Mouse (Mus musculus): Measurements from ENCODE around the gene 4930548H24Rik. TPM values are rescaled to one million over a fixed set of nuclear protein-coding genes. Genes with fewer than 3 reads are reported as not detected.

4930548H24Rik gene
- polyA plus RNA-seq, 1 experiment from 2014 or later, result not detected

DNA sequence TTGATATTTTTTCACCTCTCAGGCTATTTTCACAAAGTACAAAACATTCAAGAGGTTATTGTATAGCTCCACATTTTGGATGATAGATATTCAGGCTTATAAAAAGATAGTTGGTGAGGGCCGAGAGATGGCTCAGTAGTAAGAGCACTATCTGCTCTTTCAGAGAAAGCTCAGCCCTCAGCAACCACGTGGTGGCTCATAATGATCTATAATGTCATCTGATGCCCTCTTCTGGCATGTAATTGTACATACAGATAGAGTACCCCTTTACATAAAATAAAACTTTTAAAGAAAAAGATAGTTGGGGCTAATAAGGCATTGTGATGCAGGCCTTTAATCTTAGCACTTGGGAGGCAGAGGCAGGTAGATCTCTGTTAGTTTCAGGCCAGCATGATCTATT lies 43.0 kb downstream of the 4930548H24Rik start:
- TF ChIP-seq EP300 (IDR thresholded peaks at IDR 0.05; ENCODE audit: low read depth) (no peak), CTCF (IDR thresholded peaks at IDR 0.05; ENCODE audit: low read depth) (peak; percentile 22; the same call in 1 of the 2 replicates)
- Histone ChIP-seq H3K4me3 (ENCODE audit: low read depth, low read length) (no peak overlapping the region), H3K36me3 (replicated peaks; ENCODE audit: insufficient read depth, low read length) (peaks cover 40% of the 10 kb centered on the region), H3K9ac (replicated peaks) (no peak overlapping the region), H3K27ac (ENCODE audit: low read depth) (no peak overlapping the region), H3K27me3 (ENCODE audit: insufficient read depth, low read length) (no peaks in the 10 kb centered on the region), H3K4me2 (ENCODE audit: low read depth, low read length) (0 out of 2 replicates have a peak overlapping the region, but pooled peaks have one; percentile 98), H3K9me3 (ENCODE audit: low read length) (no peaks in the 10 kb centered on the region), H3K4me1 (ENCODE audit: insufficient read depth) (peaks cover 18% of the 10 kb centered on the region)
- ATAC-seq, result no peak
- DNase-seq, result no peak
- 34% methylated on average over 2 of the region's 2 CpGs for WGBS (ENCODE audit: insufficient replicate concordance)

DNA sequence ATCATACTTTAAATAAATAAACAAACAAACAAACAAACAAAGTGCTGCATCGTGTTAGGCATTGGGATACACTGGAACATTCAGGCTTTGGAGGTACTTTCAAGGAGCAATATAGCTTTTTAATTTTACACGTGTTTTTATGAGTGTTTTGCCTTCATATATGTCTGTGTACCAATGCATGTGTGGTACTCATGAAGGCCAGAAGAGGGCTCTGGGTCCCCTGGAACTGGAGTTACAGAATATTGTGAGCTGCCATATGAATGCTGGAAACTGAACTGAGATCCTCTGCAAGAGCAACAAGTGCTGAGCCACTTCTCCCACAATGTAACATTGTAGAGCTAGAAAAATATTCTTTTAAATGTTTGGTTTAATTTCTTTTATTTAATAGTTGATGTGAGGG lies 49.7 kb downstream of the 4930548H24Rik start:
- Histone ChIP-seq H3K4me2 (ENCODE audit: low read depth, low read length) (no peak overlapping the region), H3K27me3 (ENCODE audit: insufficient read depth, low read length) (no peaks in the 10 kb centered on the region), H3K27ac (ENCODE audit: low read depth) (no peak overlapping the region), H3K9ac (replicated peaks) (no peak overlapping the region), H3K4me1 (ENCODE audit: insufficient read depth) (no peaks in the 10 kb centered on the region), H3K9me3 (ENCODE audit: low read length) (no peaks in the 10 kb centered on the region), H3K36me3 (replicated peaks; ENCODE audit: insufficient read depth, low read length) (peaks cover 70% of the 10 kb centered on the region), H3K4me3 (ENCODE audit: low read depth, low read length) (no peak overlapping the region)
- TF ChIP-seq EP300 (IDR thresholded peaks at IDR 0.05; ENCODE audit: low read depth) (no peak), CTCF (IDR thresholded peaks at IDR 0.05; ENCODE audit: low read depth) (peak; percentile 18; the same call in 1 of the 2 replicates)
- no peak for ATAC-seq
- 84% methylated on average over 2 of the region's 2 CpGs for whole genome bisulfite sequencing (ENCODE audit: insufficient replicate concordance)
- DNase-seq, result no peak

Other genes with a start within 250 kb of the 4930548H24Rik start
- 42.9 and 43.0 TPM in 2 replicates for gene Nrbp1, start 244.9 kb upstream of the 4930548H24Rik start, polyA plus RNA-seq (2015; fragmentation: Nextera tagmentation; extraction: Ambion mirVana)
- 0.28 TPM in 1 of 2 replicates, not detected in the other for gene Gm9970, start 244.5 kb upstream of the 4930548H24Rik start, polyA plus RNA-seq (2015; fragmentation: Nextera tagmentation; extraction: Ambion mirVana)
- gene Krtcap3, start 234.0 kb upstream of the 4930548H24Rik start, polyA plus RNA-seq (2015; fragmentation: Nextera tagmentation; extraction: Ambion mirVana), result 6.5 and 7.5 TPM in 2 replicates
- 2.3 and 2.7 TPM in 2 replicates for gene Ift172, start 194.6 kb upstream of the 4930548H24Rik start, polyA plus RNA-seq (2015; fragmentation: Nextera tagmentation; extraction: Ambion mirVana)
- gene Fndc4, start 189.7 kb upstream of the 4930548H24Rik start, polyA plus RNA-seq (2015; fragmentation: Nextera tagmentation; extraction: Ambion mirVana), result 4.4 and 5.4 TPM in 2 replicates
- gene Gckr, start 188.3 kb upstream of the 4930548H24Rik start, polyA plus RNA-seq (2015; fragmentation: Nextera tagmentation; extraction: Ambion mirVana), result 53.7 and 63.1 TPM in 2 replicates
- gene Zfp512, start 33.3 kb upstream of the 4930548H24Rik start, polyA plus RNA-seq (2015; fragmentation: Nextera tagmentation; extraction: Ambion mirVana), result 6.3 and 7.6 TPM in 2 replicates
- gene Gpn1, start 9.0 kb downstream of the 4930548H24Rik start, polyA plus RNA-seq (2015; fragmentation: Nextera tagmentation; extraction: Ambion mirVana), result 10.9 TPM in 2 replicates
- 8.2 and 8.7 TPM in 2 replicates for gene Slc4a1ap, start 41.3 kb downstream of the 4930548H24Rik start, polyA plus RNA-seq (2015; fragmentation: Nextera tagmentation; extraction: Ambion mirVana)
- gene Supt7l, start 42.1 kb downstream of the 4930548H24Rik start, polyA plus RNA-seq (2015; fragmentation: Nextera tagmentation; extraction: Ambion mirVana), result 4.9 and 5.2 TPM in 2 replicates
- gene Mrpl33, start 111.2 kb downstream of the 4930548H24Rik start, polyA plus RNA-seq (2015; fragmentation: Nextera tagmentation; extraction: Ambion mirVana), result 165 and 167 TPM in 2 replicates
- gene Rbks, start 211.9 kb downstream of the 4930548H24Rik start, polyA plus RNA-seq (2015; fragmentation: Nextera tagmentation; extraction: Ambion mirVana), result 23.4 and 24.1 TPM in 2 replicates
- gene Babam2, start 211.9 kb downstream of the 4930548H24Rik start, polyA plus RNA-seq (2015; fragmentation: Nextera tagmentation; extraction: Ambion mirVana), result 22.1 and 25.2 TPM in 2 replicates